Mouse (Mus musculus) liver, adult 2 months (tissue): ENCODE measurements at regions not wholly inside any gene's neighbourhood (a gene's known extent, or its start where the extent isn't known, plus 50 kb on each side); places are given as distances from the start of the nearest gene placed in this dataset.
A peak's percentile ranks its signal among the peaks of the same experiment; 100 is the strongest.

Source experiments
- DNase-seq: peaks from one replicate; pipeline ENCODE4 v3.0.0-alpha.2; 2011; ENCODE audit warnings: low read depth, low spot score; ENCODE audit errors: extremely low read depth
- H3K27ac ChIP-seq: fragments of 200-500 bp; replicated peaks from 2 replicates; pipeline ENCODE4 v1.5.1; 2012; ENCODE audit warnings: low read depth, mild to moderate bottlenecking, control low read depth, inconsistent platforms, low read length; ENCODE audit not compliant: insufficient read depth
- H3K27me3 ChIP-seq: fragments of 200-500 bp; 2 replicates; pipeline ENCODE4 v1.6.1; 2012; ENCODE audit warnings: mild to moderate bottlenecking, moderate library complexity, low read length, inconsistent platforms; ENCODE audit not compliant: control insufficient read depth, insufficient read depth
- H3K36me3 ChIP-seq: fragments of 200-500 bp; 2 replicates; pipeline ENCODE4 v1.6.1; 2012; ENCODE audit warnings: low read length, inconsistent platforms; ENCODE audit not compliant: control insufficient read depth, insufficient read depth
- H3K4me1 ChIP-seq: fragments of 200-500 bp; 2 replicates; pipeline ENCODE4 v1.6.1; 2011; ENCODE audit warnings: low read length; ENCODE audit not compliant: control insufficient read depth, insufficient read depth
- H3K4me3 ChIP-seq: fragments of 200-500 bp; 2 replicates; pipeline ENCODE4 v1.5.1; 2011; ENCODE audit warnings: low read depth, mild to moderate bottlenecking, control low read depth, low read length, moderate library complexity; ENCODE audit not compliant: insufficient read depth
- H3K79me2 ChIP-seq: fragments of 200-500 bp; 2 replicates; pipeline ENCODE4 v1.6.1; 2012; ENCODE audit warnings: inconsistent platforms, mild to moderate bottlenecking, low read length, moderate library complexity; ENCODE audit not compliant: control insufficient read depth, insufficient read depth
- H3K9ac ChIP-seq: fragments of 200-500 bp; 2 replicates; pipeline ENCODE4 v1.6.1; 2012; ENCODE audit warnings: low read depth, mild to moderate bottlenecking, control low read depth, inconsistent platforms, low read length
- CTCF ChIP-seq: fragments of 200-500 bp; IDR thresholded peaks from 2 replicates; pipeline ENCODE4 v1.5.1; 2011; ENCODE audit warnings: low read depth, low read length, control low read depth
- POLR2A ChIP-seq: fragments of 200-500 bp; IDR thresholded peaks from 2 replicates; pipeline ENCODE4 v1.6.1; 2011; ENCODE audit warnings: low read length, control low read depth; ENCODE audit not compliant: insufficient read depth; ENCODE audit errors: extremely low read depth
- WGBS: fragments of 180-500 bp; shearing (Covaris S2); methylation state at CpG from one replicate; pipeline ENCODE4 v1.1.7; 2018; 5-methylcytosine and 5-hydroxymethylcytosine counted together

- H3K36me3 ChIP-seq: no peaks in the 10 kb centered on the region
- peak; percentile 4 for DNase-seq
- no peaks in the 10 kb centered on the region for H3K4me1 ChIP-seq
- no peaks in the 10 kb centered on the region for H3K27me3 ChIP-seq
- no peak overlapping the region for H3K4me3 ChIP-seq
- H3K79me2 ChIP-seq: no peaks in the 10 kb centered on the region
- no peak overlapping the region for H3K9ac ChIP-seq
- 69% methylated on average over 2 of the region's 2 CpGs for WGBS
- no peak overlapping the region for H3K27ac ChIP-seq
- no peak for TF ChIP-seq CTCF
- TF ChIP-seq POLR2A: no peak
Observed at GRCm38 (mm10) chr11:38123789-38124330, 888.1 kb upstream of the Tenm2 start.

DNA sequence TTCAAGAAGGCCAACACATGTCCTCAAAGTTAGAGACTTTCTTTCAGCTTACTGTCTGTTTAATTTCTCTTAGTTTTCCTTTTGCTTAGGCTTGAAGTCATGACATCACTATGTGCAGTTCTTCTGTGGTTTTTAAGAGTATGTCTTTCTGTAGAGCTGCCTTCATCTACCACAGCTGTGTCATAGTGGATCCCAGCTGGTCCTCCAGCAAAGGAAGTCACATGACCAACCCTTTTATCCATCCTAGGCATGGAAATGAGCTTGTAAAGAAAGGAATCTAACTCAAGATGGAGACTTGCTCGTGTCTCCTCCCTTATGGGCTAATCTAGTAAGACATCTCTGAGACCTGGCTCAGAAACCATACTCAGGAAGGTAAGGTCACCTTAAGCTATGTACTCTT is 886.7 kb upstream of the Tenm2 start:
- no peak for TF ChIP-seq POLR2A
- TF ChIP-seq CTCF: no peak
- no peak for DNase-seq
- no peaks in the 10 kb centered on the region for H3K4me1 ChIP-seq
- no peak overlapping the region for H3K4me3 ChIP-seq
- no peak overlapping the region for H3K9ac ChIP-seq
- no peaks in the 10 kb centered on the region for H3K36me3 ChIP-seq
- H3K27me3 ChIP-seq: no peaks in the 10 kb centered on the region
- no peaks in the 10 kb centered on the region for H3K79me2 ChIP-seq
- 65% methylated on average over 1 of the region's 1 CpGs for WGBS
- H3K27ac ChIP-seq: no peak overlapping the region

DNA sequence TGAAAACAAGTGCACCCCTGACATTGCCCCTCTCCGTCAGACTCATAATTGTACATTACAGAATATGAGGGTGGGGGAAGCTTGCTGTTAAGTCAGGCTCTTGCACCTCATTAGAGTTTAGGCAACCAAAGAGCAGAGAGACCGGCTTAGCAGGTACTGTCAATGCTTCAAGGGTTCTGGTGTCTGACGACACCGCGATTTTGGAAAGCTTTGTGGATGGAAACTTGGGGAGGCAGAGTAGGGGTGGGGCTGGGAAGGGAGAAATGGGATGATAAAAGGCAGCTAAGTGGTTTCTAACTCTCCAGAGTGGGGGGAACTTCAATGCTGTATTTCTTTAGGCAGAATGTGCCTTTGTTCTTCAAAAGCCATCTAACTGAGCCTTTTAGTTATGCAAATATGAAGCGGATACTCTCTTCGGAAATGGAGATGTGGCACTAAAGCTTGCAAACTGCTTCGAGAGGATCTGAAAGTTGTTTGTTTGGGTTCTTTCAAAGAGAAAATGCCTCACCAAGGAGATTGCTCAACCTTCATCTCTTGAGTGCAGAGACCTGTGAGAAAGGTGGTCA is 885.4 kb upstream of the Tenm2 start:
- no peaks in the 10 kb centered on the region for H3K4me1 ChIP-seq
- DNase-seq: no peak
- no peak overlapping the region for H3K27ac ChIP-seq
- H3K9ac ChIP-seq: no peak overlapping the region
- H3K36me3 ChIP-seq: no peaks in the 10 kb centered on the region
- no peaks in the 10 kb centered on the region for H3K27me3 ChIP-seq
- WGBS: 29% methylated on average over 8 of the region's 8 CpGs
- no peaks in the 10 kb centered on the region for H3K79me2 ChIP-seq
- no peak overlapping the region for H3K4me3 ChIP-seq
- TF ChIP-seq CTCF (no peak), POLR2A (no peak)

DNA sequence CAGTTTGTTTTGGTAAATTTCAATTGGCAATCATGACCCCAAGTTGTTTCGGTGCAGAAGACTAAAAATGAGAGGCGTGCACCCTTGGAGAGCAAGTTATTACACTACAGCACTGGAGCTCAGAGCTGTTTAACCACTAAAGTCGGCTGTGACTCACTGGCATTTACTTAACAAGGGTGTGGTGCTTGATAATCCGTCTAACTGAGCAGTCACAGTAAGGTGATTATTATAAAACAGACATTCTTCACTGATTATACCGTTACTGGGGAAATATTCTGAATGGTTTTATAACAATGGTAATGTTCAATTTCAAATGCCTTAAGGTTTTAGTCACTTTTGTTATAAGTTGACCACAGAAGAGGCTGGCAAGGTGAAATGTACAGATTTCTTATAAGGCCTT is 882.0 kb upstream of the Tenm2 start:
- H3K9ac ChIP-seq: no peak overlapping the region
- TF ChIP-seq CTCF: no peak
- TF ChIP-seq POLR2A: no peak
- H3K4me3 ChIP-seq: no peak overlapping the region
- 71% methylated on average over 5 of the region's 5 CpGs for WGBS
- H3K79me2 ChIP-seq: no peaks in the 10 kb centered on the region
- no peaks in the 10 kb centered on the region for H3K36me3 ChIP-seq
- H3K27ac ChIP-seq: no peak overlapping the region
- no peaks in the 10 kb centered on the region for H3K27me3 ChIP-seq
- no peak for DNase-seq
- H3K4me1 ChIP-seq: no peaks in the 10 kb centered on the region

DNA sequence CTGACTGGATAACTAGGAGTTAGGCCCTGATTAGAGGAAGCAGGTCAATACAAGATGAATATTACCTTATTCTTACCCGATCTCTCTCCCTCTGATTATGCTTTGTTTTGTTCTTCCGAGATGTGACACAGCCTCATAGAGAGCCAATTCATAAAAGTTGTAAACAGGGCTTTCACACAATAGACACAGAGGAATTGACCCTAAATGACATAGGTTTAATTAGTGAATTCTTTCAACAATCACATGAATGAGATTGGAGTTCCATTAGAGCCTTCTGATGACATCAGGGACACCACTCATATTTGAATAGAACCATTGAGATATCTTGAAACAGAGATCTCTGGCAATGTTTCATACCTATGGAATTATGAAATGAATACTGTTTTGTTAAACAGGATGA is 856.4 kb upstream of the Tenm2 start:
- TF ChIP-seq POLR2A (no peak), CTCF (no peak)
- no peak for DNase-seq
- H3K79me2 ChIP-seq: no peaks in the 10 kb centered on the region
- H3K4me3 ChIP-seq: no peak overlapping the region
- H3K27me3 ChIP-seq: no peaks in the 10 kb centered on the region
- H3K9ac ChIP-seq: no peak overlapping the region
- H3K4me1 ChIP-seq: no peaks in the 10 kb centered on the region
- H3K36me3 ChIP-seq: no peaks in the 10 kb centered on the region
- H3K27ac ChIP-seq: no peak overlapping the region
- WGBS: 82% methylated on average over 2 of the region's 2 CpGs

- H3K4me1 ChIP-seq: 0 out of 2 replicates have a peak, but pooled peaks cover 3% of the 10 kb centered on the region
- TF ChIP-seq POLR2A: no peak
- TF ChIP-seq CTCF: no peak
- no peaks in the 10 kb centered on the region for H3K36me3 ChIP-seq
- no peak overlapping the region for H3K9ac ChIP-seq
- no peak overlapping the region for H3K27ac ChIP-seq
- DNase-seq: peak; percentile 93
- H3K27me3 ChIP-seq: no peaks in the 10 kb centered on the region
- H3K4me3 ChIP-seq: no peak overlapping the region
- WGBS: 23% methylated on average over 11 of the region's 11 CpGs
- no peaks in the 10 kb centered on the region for H3K79me2 ChIP-seq
Observed at GRCm38 (mm10) chr11:38075171-38075732, 839.5 kb upstream of the Tenm2 start.
